Mouse (Mus musculus) kidney, postnatal 36 days (tissue): ENCODE results near the gene Clta.

Source experiments
- DNase-seq, 2 experiments: peaks; one replicate each; pipeline ENCODE4 v3.0.0; 2021 to 2022; ENCODE audit warnings: mixed read lengths in 2 of 2

Clta gene

DNA sequence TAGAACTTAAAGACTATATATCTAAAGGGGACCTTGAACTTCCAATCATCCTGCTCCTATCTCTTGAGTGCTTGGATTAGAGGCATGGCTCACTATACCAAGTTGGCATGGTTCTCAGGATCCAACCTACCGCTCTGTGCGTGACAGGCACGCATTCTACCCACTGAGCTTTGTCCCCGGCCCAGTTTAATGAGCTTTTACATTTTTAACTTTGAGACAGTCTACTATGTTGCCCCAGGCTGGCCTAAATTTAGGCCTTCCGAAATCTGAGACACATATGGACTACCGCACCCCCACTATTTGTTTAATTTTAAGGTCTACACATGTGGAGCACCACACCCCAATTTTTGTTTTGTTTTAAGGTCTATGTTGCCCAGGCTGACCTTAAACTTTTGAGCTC is 23.4 kb upstream of the Clta start:
- DNase-seq = no peak

DNA sequence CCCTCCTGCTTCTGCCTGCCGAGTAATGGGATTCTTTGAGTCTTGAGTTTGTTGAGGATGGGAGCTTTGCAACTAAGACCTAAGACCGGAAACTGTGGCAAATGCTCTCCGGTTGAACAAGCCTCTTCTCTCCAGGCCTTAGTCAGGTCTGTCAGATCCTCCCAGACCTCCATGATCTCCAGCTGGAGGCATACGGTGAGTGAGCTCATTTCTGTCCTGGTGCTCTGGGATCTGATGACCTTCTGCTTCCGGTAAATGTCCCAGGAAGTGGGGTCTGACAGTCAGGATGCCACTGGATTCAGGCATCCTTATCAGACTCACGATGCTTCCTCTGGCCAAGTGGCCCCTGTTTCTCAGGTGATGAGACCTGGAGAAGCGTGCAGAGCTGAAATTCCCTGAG is 23.0 kb upstream of the Clta start:
- DNase-seq = no peak

GRCm38 (mm10) chr4:43982053-43982732 is 22.1 kb upstream of the Clta start:
- DNase-seq = peak; percentile 92 to 98

DNA sequence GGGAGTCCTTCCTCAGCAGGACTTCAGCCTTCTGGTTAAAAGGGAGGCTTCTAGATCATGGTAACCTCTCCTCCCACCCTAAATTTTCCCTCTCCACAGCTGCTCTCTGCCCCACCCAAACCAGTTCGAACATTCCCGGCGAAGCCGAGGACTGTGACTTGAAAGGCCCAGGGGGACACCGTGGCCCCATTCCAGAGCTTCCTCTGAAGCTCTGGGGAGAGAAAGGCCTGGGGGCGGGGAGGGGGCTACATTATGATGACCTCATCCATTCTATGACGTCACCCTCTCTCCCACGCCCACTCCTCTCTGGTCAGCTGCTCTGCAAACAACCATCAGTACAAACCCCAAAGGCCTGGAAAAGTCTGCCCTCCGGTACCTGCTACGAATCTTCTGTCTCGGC is 21.1 kb upstream of the Clta start, which contains the start of gene Ccin:
Gene Ccin, plus strand, starts transcription at position 303 of the 400 bp plus-strand sequence.
- DNase-seq = no peak

- DNase-seq = no peak
These were observed 20.5 kb upstream of the Clta start for GRCm38 (mm10) chr4:43983756-43984155.

- no peak for DNase-seq
These were observed 19.9 kb upstream of the Clta start for GRCm38 (mm10) chr4:43984326-43984725.

- no peak for DNase-seq
These were observed 15.3 kb upstream of the Clta start for GRCm38 (mm10) chr4:43988976-43989375.

DNA sequence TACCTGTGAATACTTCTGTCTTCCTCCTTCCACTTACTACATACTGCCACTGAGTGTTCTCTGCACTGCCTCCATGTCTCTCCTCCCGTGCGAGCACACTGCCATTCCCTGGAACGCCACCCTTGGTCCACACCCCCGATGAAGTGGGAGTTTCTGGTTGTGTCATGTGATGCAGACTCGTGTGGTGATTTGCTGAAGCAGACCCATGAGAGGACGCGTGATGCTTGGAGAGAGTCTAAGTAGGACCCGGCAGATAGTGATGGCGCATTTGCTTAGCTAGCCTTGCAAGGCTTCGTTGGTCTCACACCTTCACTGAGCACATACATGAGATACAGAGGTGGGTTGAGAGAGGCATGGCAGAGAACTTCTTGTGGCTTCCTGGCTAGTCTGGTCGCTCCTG is 11.2 kb upstream of the Clta start:
- DNase-seq = no peak

- DNase-seq = no peak
These were observed 9.9 kb upstream of the Clta start for GRCm38 (mm10) chr4:43994342-43994741.

DNA sequence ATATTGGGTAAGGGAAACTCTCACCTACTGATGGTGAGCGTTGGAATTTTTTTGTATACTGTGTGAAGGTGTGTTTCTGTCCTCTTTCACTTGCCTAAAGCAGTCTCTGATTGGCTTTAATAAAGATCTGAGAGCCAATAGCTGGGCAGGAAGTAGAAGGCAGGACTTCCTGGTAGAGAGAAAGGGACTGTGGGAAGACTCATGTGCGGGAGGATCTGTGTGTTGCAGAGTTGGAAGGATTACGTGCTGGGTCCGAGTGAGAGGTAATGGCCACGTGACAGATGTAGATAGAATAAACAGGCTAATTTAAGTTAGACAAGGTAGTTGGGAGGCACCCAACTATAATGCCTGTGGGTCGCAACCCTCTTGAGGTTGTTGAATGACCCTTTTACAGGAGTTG is 630 bp upstream of the Clta start:
- no peak for DNase-seq

GRCm38 (mm10) chr4:44004623-44005409 is 564 bp downstream of the Clta start:
- no peak for DNase-seq

DNA sequence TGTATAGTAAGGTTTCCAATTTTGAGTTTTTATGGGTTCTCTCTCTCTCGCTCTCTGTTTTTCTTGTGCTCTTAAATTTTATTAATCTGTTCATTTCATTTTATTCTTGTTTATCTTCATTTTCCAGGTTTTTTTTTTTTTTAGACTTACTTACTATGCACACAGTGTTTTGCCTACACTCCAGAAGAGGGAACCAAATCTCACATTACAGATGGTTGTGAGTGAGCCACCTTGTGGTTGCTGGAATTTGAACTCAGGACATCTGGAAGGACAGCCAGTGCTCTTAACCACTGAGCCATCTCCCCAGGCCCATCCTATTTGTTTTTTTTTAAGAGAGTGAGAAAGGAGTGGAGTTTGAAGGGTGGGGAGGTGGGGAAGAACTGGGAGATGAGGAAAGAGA is 5.9 kb downstream of the Clta start:
- no peak for DNase-seq

DNA sequence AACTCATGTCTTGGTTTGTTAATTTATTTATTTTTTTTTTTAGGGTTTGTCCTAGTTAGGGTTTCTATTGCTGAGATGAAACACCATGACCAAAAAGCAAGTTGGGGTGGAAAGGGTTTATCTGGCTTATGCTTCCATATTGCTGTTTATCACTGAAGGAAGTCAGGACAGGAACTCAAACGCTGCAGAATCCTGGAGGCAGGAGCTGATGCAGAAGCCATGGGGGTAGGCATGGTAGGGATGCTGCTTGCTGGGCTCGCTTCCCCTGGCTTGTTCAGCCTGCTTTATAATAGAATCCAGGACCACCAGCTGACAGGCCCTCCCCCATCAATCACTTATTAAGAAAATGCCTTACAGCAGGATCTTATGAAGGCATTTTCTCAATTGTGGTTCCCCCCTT is 6.6 kb downstream of the Clta start:
- no peak for DNase-seq

DNA sequence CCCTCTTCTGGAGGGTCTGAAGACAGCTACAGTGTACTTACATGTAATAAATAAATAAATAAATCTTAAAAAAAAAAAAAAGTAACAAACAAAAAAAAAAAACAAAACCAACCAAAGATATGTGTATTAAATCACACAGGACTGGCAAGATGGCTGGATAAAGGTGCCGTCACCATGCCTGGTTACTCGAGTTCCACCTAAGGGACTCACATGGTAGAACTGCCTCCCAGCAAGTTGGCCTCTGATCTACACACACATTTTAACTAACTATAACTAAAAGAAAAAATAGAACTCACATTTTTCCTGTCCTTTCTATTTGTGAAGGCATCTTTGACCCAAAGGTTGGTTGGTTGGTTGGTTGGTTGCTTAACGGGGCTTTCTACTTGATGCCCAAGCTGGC is 7.5 kb downstream of the Clta start:
- DNase-seq = no peak

DNA sequence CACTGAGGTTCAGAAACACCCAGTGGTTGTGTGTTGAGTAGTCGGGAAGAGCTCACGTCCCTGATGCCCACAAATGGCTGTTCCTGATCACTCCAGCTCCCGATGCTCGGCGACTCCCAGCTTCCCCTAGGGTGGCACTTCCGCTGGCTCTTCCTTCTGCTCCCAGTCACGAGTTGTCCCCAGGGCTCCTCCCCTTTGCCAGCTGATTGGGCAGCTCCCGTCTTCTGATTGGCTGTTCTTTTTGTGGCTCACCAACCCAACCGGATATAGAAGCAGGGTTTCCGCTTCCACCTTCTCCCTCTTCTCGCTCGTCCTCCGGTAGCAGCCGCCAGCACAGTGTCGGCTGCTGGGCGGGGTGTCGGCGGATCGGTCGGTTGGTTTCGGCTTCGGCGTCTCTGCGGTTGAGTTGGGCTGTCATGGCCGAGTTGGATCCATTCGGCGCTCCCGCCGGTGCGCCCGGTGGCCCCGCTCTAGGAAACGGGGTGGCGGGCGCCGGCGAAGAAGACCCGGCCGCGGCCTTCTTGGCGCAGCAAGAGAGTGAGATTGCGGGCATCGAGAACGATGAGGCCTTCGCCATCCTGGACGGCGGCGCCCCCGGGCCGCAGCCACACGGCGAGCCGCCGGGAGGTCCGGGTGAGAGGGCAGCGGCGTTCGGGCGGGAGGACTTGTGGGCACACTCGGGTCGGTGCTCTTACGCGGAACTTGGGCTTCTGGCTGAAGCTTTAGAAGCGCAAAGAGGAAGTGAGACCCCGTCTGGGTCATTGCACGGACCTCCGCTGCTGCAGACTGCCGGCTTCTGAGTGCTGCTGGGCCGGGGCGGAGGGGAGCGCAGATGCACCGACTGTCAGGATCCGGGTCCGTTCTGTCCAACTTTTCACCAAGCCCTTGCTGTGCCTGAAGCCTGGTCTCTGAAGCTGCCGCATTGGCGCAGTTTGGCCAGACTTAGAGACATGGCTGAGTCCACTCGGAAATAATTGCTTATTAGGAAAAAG is 8.4 kb downstream of the Clta start:
- peak; percentile 94 to 98 for DNase-seq

DNA sequence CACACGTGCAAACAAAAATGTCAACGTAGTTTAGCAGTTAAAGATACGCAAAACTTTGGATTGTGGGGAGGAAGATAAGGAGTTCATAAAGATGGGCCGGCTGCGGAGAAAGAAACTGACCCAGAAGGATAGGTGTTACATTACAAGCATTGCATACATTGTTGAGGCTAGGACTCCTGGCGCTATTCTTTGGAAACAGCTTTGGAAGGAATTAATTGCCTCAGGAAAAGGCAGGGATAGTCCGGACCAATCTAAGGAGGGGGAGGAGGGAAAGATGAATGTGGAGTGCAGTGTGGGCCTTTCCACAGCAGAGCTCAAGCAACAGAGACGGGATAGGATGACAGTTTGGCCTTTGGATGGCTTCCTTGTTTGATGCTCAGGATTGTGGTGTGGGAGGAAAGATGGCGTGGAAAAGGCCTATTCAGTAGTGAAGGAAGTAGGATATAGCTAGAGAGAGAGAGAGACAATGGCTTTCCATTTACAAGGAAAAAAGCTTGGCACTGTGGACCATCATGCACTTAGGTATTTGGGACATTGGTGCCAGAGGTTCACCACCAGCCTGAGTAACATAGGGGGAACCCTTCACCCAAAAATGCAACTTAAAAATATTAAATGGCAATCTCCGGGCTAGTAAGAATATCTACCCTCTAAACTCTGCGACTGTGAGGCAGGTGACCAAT is 9.3 kb downstream of the Clta start:
- DNase-seq = no peak

- no peak for DNase-seq
These were observed 11.8 kb downstream of the Clta start for GRCm38 (mm10) chr4:44016071-44016470.

DNA sequence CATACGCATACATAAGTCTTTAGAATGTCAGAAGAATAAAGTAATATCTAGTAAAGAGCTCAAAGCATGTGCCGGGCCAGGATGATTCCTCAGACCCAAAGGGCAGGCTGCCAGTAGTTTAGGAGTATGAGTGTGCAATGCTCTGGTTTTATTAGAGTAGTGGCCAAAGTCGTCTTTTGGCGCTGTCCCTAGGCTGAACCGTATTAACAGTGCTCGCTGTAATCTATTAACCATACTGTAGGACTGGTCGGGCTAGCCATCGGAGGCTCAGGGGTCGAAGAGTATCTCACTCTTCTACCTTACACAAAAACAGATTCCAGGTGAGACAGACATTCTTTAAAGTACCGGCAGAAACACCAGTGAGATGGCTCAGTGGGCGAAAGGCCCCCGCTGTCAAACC is 12.5 kb downstream of the Clta start:
- peak; percentile 73 to 79 for DNase-seq

GRCm38 (mm10) chr4:44022323-44022722 is 18.1 kb downstream of the Clta start:
- no peak for DNase-seq

GRCm38 (mm10) chr4:44022766-44023165 is 18.5 kb downstream of the Clta start:
- DNase-seq = no peak

GRCm38 (mm10) chr4:44023681-44024080 is 19.4 kb downstream of the Clta start:
- DNase-seq = no peak

- DNase-seq = no peak
These were observed 20.0 kb downstream of the Clta start for GRCm38 (mm10) chr4:44024241-44024640.

- DNase-seq = no peak
These were observed 21.3 kb downstream of the Clta start for GRCm38 (mm10) chr4:44025570-44025969.
